Mouse (Mus musculus) neural tube, embryonic 14.5 days (tissue): ENCODE data around the gene Ap3b1. TPM values are rescaled to one million over a fixed set of nuclear protein-coding genes. Genes with fewer than 3 reads are reported as not detected.
"Not testable (repeated sequence)": the region's sequence is repeated elsewhere in the genome, so short reads cannot be mapped to it uniquely, and the experiment has no call there.

Experiments used
- ATAC-seq: fragments of 200-750 bp; cut with Nextera tagmentation; 2 replicates; pipeline ENCODE4 v1.8.0; 2017; ENCODE audit warnings: low read depth, mild to moderate bottlenecking, moderate TSS enrichment, moderate library complexity
- H3K27ac ChIP-seq: fragments of 300-500 bp; sonication (generic); 2 replicates; pipeline ENCODE4 v1.5.1; 2014; ENCODE audit warnings: low read depth, mild to moderate bottlenecking, control low read depth, low read length, moderate library complexity, mixed read lengths
- H3K27me3 ChIP-seq: fragments of 300-500 bp; sonication (generic); 2 replicates; pipeline ENCODE4 v1.6.1; 2014; ENCODE audit warnings: low read length; ENCODE audit not compliant: control insufficient read depth, insufficient read depth
- H3K36me3 ChIP-seq: fragments of 300-500 bp; sonication (generic); 2 replicates; pipeline ENCODE4 v1.6.1; 2014; ENCODE audit warnings: low read length, mixed read lengths; ENCODE audit not compliant: control insufficient read depth, insufficient read depth
- H3K4me1 ChIP-seq: fragments of 300-500 bp; sonication (generic); 2 replicates; pipeline ENCODE4 v1.6.1; 2014; ENCODE audit warnings: low read length; ENCODE audit not compliant: control insufficient read depth, insufficient read depth
- H3K4me2 ChIP-seq: fragments of 300-500 bp; sonication (generic); 2 replicates; pipeline ENCODE4 v1.6.1; 2014; ENCODE audit warnings: mild to moderate bottlenecking, low read depth, low read length, control low read depth
- H3K4me3 ChIP-seq: fragments of 300-500 bp; sonication (generic); 2 replicates; pipeline ENCODE4 v1.5.1; 2014; ENCODE audit warnings: low read depth, low read length, control low read depth, mixed read lengths
- H3K9ac ChIP-seq: fragments of 300-500 bp; sonication (generic); replicated peaks from 2 replicates; pipeline ENCODE4 v1.6.1; 2014; ENCODE audit warnings: low read depth, mild to moderate bottlenecking, control low read depth, low read length, mixed read lengths
- H3K9me3 ChIP-seq: fragments of 300-500 bp; sonication (generic); 2 replicates; pipeline ENCODE4 v1.6.1; 2016; ENCODE audit warnings: low read length; ENCODE audit not compliant: control insufficient read depth
- WGBS: fragments of 180-500 bp; shearing (Covaris S2); extraction: QIAGEN DNeasy Blood & Tissue Kit; methylation state at CpG from one replicate; pipeline ENCODE4 v1.1.7; 2014; 5-methylcytosine and 5-hydroxymethylcytosine counted together
- polyA plus RNA-seq: library from polyadenylated mRNA; unstranded; fragments of >200 nt; fragmentation: Nextera tagmentation; extraction: Ambion mirVana; gene quantifications from 2 replicates; pipeline ENCODE4 v1.2.1, GENCODE M21; 2014

The Ap3b1 gene
- polyA plus RNA-seq, 1 experiment from 2014 or later, result 29.7 TPM

DNA sequence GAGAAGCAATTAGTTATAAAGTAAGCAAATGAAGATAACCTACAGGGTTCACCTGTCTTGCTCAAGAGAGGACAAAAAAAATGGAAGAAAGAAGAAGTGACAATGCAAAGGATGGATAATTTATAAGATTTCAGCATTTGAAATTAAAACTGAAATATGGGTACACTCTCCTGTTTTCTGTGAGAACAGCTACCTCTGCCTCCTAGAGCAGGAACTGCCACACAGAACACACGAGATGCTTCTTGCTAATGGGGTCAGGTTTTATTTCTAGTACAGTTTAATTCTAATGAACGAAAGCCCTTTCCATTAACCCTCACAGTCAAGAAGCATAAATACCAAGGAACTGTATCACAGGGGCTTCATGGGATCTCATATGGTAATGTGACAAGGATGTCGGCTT is 20.4 kb upstream of the Ap3b1 start:
- no peak for ATAC-seq
- Histone ChIP-seq H3K27me3 (no peaks in the 10 kb centered on the region), H3K4me3 (no peak overlapping the region), H3K27ac (no peak overlapping the region), H3K36me3 (no peaks in the 10 kb centered on the region), H3K9ac (no peak overlapping the region), H3K9me3 (no peaks in the 10 kb centered on the region), H3K4me1 (no peaks in the 10 kb centered on the region), H3K4me2 (no peak overlapping the region)
- 74% methylated on average over 3 of the region's 3 CpGs for WGBS

DNA sequence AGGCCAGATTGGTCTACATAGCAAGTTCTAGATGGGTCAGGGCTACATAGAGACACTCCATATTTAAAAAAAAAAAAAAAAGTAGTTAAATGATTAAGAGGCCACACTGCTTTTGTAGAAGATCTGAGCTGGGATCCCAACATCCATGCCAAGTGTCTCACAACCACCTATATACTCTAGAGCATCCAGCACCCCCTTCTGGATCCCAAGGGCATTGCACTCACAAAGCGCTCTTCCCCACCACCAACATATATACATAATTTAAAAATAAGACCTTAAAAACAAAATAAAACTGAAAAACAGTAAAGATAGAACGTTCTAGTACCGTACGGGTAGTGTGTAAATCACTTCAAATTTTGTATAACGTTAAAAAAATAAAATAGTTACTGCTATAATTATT is 15.6 kb upstream of the Ap3b1 start:
- Histone ChIP-seq H3K27ac (no peak overlapping the region), H3K36me3 (no peaks in the 10 kb centered on the region), H3K4me1 (no peaks in the 10 kb centered on the region), H3K4me3 (no peak overlapping the region), H3K9ac (no peak overlapping the region), H3K27me3 (no peaks in the 10 kb centered on the region), H3K9me3 (no peaks in the 10 kb centered on the region), H3K4me2 (no peak overlapping the region)
- WGBS, result 94% methylated on average over 5 of the region's 5 CpGs
- no peak for ATAC-seq

DNA sequence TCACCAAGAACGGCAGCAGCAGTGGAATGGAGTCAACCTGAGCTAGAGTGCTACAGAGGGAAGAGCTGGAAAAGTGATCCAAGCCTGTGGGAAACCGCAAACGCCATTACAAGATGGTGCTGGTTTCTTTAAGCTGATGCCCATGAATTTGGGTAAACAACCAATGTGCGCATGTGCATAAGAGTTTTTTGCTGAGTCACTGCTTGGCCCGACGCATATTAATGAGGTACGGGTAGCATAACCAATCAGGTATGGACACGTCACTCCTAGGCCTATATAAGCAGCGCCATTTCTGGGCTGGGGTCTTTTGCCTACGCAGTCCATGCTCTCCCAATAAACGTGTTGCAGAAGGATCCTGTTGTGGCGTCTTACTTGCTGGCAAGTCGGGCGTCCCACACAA is 14.2 kb upstream of the Ap3b1 start:
- H3K36me3 ChIP-seq, ATAC-seq: not testable (repeated sequence)
- WGBS, result 96% methylated on average over 14 of the region's 14 CpGs

DNA sequence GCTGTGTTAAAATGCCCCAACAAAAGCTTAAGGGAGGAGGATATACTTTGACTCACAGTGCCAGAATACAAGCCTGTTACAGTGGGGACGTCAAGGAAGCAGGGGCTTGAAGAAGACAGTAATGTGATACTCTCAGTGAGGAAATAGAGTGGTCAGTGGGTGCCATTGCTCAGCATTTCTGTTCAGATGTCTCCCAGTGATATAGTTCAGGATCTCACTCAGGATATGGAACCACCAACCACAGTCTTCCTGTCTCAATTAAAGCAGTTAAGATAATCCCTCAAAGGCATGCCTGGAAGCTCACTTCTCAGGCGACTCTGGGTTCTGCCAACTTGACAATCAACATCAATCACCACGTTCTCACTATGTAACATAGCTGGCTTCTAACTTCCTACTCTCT is 4.2 kb upstream of the Ap3b1 start:
- no peaks in the 10 kb centered on the region for H3K36me3 ChIP-seq
- no peak overlapping the region for H3K4me3 ChIP-seq
- H3K9me3 ChIP-seq, result no peaks in the 10 kb centered on the region
- no peaks in the 10 kb centered on the region for H3K27me3 ChIP-seq
- WGBS, result 78% methylated on average over 3 of the region's 3 CpGs
- H3K4me2 ChIP-seq, result no peak overlapping the region
- H3K9ac ChIP-seq, result no peak overlapping the region
- no peak for ATAC-seq
- peaks cover 5% of the 10 kb centered on the region for H3K4me1 ChIP-seq
- H3K27ac ChIP-seq, result no peak overlapping the region

More for the DNA sequence above, 14.2 kb upstream of the Ap3b1 start:
- H3K9ac ChIP-seq, H3K27me3 ChIP-seq, H3K4me2 ChIP-seq, H3K4me3 ChIP-seq, H3K4me1 ChIP-seq, H3K27ac ChIP-seq, H3K9me3 ChIP-seq: not testable (repeated sequence)

DNA sequence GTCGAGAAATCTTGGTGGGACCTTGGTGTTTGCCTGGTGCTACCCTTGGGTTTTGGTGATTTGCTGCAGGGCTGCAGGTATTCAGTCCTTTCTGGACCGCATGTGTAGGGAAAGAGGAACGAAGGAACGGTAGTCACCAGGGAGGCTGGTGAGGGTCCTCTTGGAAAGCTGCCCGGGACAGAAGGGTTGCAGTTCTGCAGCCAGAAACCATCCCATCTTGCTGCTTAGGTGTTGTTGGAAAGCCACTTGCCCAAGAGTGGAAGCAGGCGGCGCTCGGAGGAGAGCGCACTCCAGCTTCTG is 709 bp upstream of the Ap3b1 start:
- 0 out of 2 replicates have a peak, but pooled peaks have one; percentile 3 for ATAC-seq
- peak overlapping the region; percentile 79 for H3K4me2 ChIP-seq
- peak overlapping the region; percentile 88 for H3K4me3 ChIP-seq
- H3K4me1 ChIP-seq, result peaks cover 5% of the 10 kb centered on the region
- peak overlapping the region; percentile 78 for H3K9ac ChIP-seq
- WGBS, result 4% methylated on average over 9 of the region's 9 CpGs
- H3K36me3 ChIP-seq, result no peaks in the 10 kb centered on the region
- H3K27me3 ChIP-seq, result no peaks in the 10 kb centered on the region
- H3K27ac ChIP-seq, result peak overlapping the region; percentile 80; the same call in 1 of the 2 replicates
- no peaks in the 10 kb centered on the region for H3K9me3 ChIP-seq

DNA sequence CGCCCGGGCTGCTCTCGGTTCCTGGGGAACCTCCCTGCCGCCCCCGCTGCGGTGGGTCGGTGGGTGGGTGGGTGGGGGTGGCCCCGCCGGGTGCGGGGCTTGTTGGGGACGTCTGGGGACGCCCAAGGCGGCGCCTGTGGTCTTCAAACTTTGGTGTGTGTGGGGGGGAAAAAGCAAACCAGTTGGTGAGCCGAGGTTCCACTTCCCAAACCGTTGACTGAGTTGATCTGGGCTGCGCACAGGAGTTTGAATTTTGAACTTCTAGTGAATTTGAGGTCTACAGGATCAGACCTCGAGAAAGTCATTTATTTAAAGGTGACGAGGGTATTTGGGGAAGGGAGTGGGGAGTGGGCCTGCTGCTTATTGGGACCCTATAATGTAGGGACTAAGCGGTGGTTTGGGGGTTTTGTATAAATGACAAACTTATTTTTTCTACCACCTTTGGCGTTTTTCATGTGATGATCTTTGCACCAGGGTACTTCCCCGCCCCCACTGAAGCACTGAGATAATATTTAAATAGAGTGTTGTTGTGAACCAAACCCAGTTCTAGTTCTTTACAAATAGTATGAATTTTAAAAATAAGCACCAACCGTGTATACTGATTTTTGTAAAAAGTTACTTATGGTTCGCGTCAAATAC is 641 bp downstream of the Ap3b1 start:
- H3K36me3 ChIP-seq, result no peaks in the 10 kb centered on the region
- peak; percentile 48 for ATAC-seq
- H3K9ac ChIP-seq, result peak overlapping the region; percentile 78
- WGBS, result 17% methylated on average over 25 of the region's 25 CpGs
- peak overlapping the region; percentile 80 for H3K27ac ChIP-seq
- H3K4me1 ChIP-seq, result peaks cover 5% of the 10 kb centered on the region
- H3K27me3 ChIP-seq, result no peaks in the 10 kb centered on the region
- no peaks in the 10 kb centered on the region for H3K9me3 ChIP-seq
- peak overlapping the region; percentile 88 for H3K4me3 ChIP-seq
- peak overlapping the region; percentile 79 for H3K4me2 ChIP-seq

DNA sequence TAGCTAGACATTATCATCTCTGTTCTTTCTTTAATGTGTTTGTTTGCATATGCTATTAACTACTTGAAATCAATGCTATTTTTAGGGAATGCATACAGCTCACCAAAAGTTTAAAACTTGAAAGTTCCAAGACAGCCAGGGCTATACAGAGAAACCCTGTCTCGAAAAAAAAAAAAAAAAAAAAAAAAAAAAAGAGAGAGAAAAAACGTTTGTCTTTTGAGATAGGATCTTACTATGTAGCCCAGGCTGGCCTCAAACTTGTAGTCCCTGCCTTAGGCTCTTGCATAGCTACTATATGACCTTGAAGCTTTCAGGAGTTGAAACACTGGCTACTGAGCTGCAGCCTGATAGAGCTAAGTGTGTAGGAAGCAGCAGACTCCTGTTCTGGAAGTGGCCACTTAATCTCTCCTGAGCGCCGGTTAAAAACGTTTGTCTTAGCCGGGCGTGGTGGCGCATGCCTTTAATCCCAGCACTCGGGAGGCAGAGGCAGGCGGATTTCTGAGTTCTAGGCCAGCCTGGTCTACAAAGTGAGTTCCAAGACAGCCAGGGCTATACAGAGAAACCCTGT is 2.3 kb downstream of the Ap3b1 start:
- ATAC-seq, H3K9ac ChIP-seq, H3K27ac ChIP-seq, H3K36me3 ChIP-seq, H3K4me3 ChIP-seq, H3K9me3 ChIP-seq, H3K27me3 ChIP-seq, H3K4me1 ChIP-seq, H3K4me2 ChIP-seq: not testable (repeated sequence)
- 92% methylated on average over 10 of the region's 10 CpGs for WGBS

DNA sequence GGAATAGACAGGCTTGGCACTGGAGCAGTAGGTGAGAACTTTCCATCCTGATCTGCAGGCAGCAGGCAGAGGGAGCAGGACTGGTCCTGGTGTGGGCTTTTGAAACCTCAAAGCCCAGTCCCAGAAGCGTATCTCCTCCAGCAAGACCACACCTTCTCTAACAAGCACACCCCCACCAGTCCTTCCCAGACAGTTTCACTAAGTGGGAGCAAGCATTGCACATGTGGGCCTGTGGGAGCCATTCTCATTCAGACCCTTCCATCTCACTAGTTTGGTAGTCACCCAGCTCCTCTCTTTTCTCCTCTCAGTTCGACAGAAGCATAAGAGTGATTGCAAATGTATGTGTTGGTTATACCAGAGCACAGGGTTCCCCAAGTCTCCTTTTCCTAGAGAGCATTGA is 5.6 kb downstream of the Ap3b1 start:
- Histone ChIP-seq H3K27me3 (no peaks in the 10 kb centered on the region), H3K36me3 (no peaks in the 10 kb centered on the region), H3K4me3 (no peak overlapping the region), H3K4me1 (no peaks in the 10 kb centered on the region; the same call in 1 of the 2 replicates), H3K4me2 (no peak overlapping the region), H3K9ac (no peak overlapping the region), H3K9me3 (no peaks in the 10 kb centered on the region), H3K27ac (no peak overlapping the region)
- no peak for ATAC-seq
- 85% methylated on average over 2 of the region's 2 CpGs for WGBS

DNA sequence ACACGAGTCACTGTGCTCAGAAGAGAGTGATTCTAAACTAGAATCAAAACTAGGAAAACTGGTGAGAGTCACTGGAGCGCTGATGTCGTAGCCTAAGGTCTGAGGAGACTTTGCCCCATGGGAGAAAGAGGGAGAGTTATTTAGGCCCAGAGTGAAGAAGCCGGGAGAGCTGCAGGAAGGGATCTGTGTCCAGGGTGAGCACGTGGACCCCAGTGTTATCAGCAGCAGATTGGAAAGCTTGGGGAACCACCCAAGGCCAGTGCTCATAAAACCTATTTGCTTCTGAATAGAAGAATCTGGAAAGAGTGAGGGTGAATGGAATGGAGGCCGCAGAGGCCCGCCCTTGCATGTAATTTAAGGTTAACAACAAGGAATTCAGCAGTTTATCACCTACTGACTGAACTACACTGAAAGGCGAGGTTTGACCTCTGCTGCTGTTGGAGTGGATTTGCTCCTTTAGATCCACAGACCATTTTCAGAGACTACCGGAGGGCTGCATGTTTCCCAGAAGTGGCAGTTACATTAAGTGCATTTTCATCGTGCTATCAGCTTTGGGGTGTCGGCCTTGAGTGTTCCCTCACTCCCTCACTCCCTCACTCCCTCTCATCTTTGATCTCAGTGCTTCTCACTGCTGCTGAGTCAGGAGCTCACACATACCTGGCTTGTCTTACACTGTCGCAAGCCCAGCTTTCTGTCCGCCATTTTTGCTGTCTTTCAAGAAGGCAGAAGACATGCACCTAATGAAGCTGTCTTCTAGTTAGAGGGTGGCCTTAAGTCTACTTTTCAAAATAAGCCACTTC is 6.5 kb downstream of the Ap3b1 start:
- ATAC-seq, result no peak
- H3K9me3 ChIP-seq, result no peaks in the 10 kb centered on the region
- WGBS, result 36% methylated on average over 13 of the region's 13 CpGs
- no peaks in the 10 kb centered on the region for H3K4me1 ChIP-seq
- H3K9ac ChIP-seq, result no peak overlapping the region
- H3K27me3 ChIP-seq, result no peaks in the 10 kb centered on the region
- H3K27ac ChIP-seq, result no peak overlapping the region
- no peak overlapping the region for H3K4me2 ChIP-seq
- no peaks in the 10 kb centered on the region for H3K36me3 ChIP-seq
- H3K4me3 ChIP-seq, result no peak overlapping the region
